Mouse (Mus musculus) liver, embryonic 14.5 days (tissue): ENCODE measurements around the gene Lrmda. TPM values are rescaled to one million over a fixed set of nuclear protein-coding genes. Genes with fewer than 3 reads are reported as not detected.

ENCODE experiments used
- ATAC-seq: fragments of 200-750 bp; cut with Nextera tagmentation; 2 replicates; pipeline ENCODE4 v1.8.0; 2017; ENCODE audit warnings: moderate number of reproducible peaks, mild to moderate bottlenecking, moderate library complexity; ENCODE audit not compliant: insufficient read depth
- DNase-seq, 3 experiments: peaks; one replicate each; pipeline ENCODE4 v3.0.0-alpha.2; 2012 to 2013; ENCODE audit warnings: low read depth in 3 of 3, low spot score in 3 of 3
- H3K27ac ChIP-seq: fragments of 300-500 bp; sonication (generic); 2 replicates; pipeline ENCODE4 v1.5.1; 2014; ENCODE audit warnings: moderate library complexity, mild to moderate bottlenecking, control low read depth, inconsistent platforms
- H3K27me3 ChIP-seq: fragments of 300-500 bp; sonication (generic); 2 replicates; pipeline ENCODE4 v1.6.1; 2014; ENCODE audit warnings: mild to moderate bottlenecking, low read length, moderate library complexity; ENCODE audit not compliant: control insufficient read depth, insufficient read depth
- H3K36me3 ChIP-seq: fragments of 300-500 bp; sonication (generic); replicated peaks from 2 replicates; pipeline ENCODE4 v1.6.1; 2014; ENCODE audit warnings: low read depth; ENCODE audit not compliant: control insufficient read depth, insufficient read depth
- H3K4me1 ChIP-seq, 2 experiments: fragments of 200-500 bp in 1 of 2; fragments of 300-500 bp in 1 of 2; sonication (generic) in 1 of 2; replicated peaks; 2 replicates each; pipeline ENCODE4 v1.6.1; 2012 to 2014; ENCODE audit warnings: antibody characterized with exemption in 1 of 2, inconsistent platforms in 1 of 2, low read length in 1 of 2; ENCODE audit not compliant: control insufficient read depth in 2 of 2, insufficient read depth in 2 of 2
- H3K4me2 ChIP-seq: fragments of 300-500 bp; sonication (generic); 2 replicates; pipeline ENCODE4 v1.6.1; 2014; ENCODE audit warnings: low read depth, mild to moderate bottlenecking, control low read depth, moderate library complexity
- H3K4me3 ChIP-seq, 2 experiments: fragments of 200-500 bp in 1 of 2; fragments of 300-500 bp in 1 of 2; sonication (generic) in 1 of 2; 2 replicates each; pipeline ENCODE4 v1.5.1; 2012 to 2014; ENCODE audit warnings: low read depth in 2 of 2, low read length in 2 of 2, mild to moderate bottlenecking in 2 of 2, control low read depth in 1 of 2, inconsistent platforms in 1 of 2, moderate library complexity in 1 of 2; ENCODE audit not compliant: insufficient read depth in 1 of 2
- H3K9ac ChIP-seq: fragments of 300-500 bp; sonication (generic); replicated peaks from 2 replicates; pipeline ENCODE4 v1.6.1; 2014; ENCODE audit warnings: mild to moderate bottlenecking, control low read depth, moderate library complexity
- H3K9me3 ChIP-seq: fragments of 300-500 bp; sonication (generic); 2 replicates; pipeline ENCODE4 v1.6.1; 2016; ENCODE audit warnings: low read length, mixed read lengths; ENCODE audit not compliant: control insufficient read depth
- CTCF ChIP-seq: IDR thresholded peaks from 2 replicates; pipeline ENCODE4 v1.5.1; 2016; ENCODE audit warnings: antibody characterized with exemption, low read depth, control low read depth
- EP300 ChIP-seq: IDR thresholded peaks from 2 replicates; pipeline ENCODE4 v1.6.1; 2016; ENCODE audit warnings: antibody characterized with exemption, low read depth
- whole genome bisulfite sequencing: fragments of 180-500 bp; shearing (Covaris S2); extraction: QIAGEN DNeasy Blood & Tissue Kit; methylation state at CpG from one replicate; pipeline ENCODE4 v1.1.7; 2014; ENCODE audit not compliant: insufficient replicate concordance; 5-methylcytosine and 5-hydroxymethylcytosine counted together
- polyA plus RNA-seq, 2 experiments: library from polyadenylated mRNA; depleted of rRNA in 1 of 2; stranded (reverse) in 1 of 2; unstranded in 1 of 2; fragments of >200 nt; fragmentation: Nextera tagmentation in 1 of 2; extraction: Ambion mirVana in 1 of 2; gene quantifications; 2 replicates each; pipeline versions ENCODE4 v1.2.1 to v1.2.3; 2012 to 2014

Gene Lrmda
- polyA plus RNA-seq, 2 experiments = 0.18 to 0.22 TPM

DNA sequence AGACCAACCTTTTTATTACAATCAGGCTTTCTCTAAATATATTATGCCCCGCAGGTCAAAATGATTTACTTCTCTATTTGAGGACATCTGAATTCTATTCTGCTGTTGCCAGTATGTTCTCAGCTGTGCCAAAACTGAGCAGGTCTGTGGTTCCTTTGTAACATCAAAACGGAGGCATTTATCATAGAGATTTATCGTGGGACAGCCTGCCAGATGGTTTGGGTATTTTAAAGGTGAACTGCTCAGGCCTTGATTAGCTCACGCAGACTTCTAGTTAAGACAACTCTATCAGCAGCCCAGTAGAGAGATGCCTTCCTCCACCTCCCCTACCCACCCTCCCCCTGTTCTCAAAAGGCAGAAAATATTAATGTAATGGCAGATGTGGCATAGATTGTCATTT lies 887.7 kb downstream of the Lrmda start:
- H3K36me3 ChIP-seq = no peaks in the 10 kb centered on the region
- H3K9ac ChIP-seq = no peak overlapping the region
- H3K4me2 ChIP-seq = no peak overlapping the region
- no peak overlapping the region for H3K4me3 ChIP-seq
- DNase-seq (no peak), ATAC-seq (no peak)
- H3K4me1 ChIP-seq = no peaks in the 10 kb centered on the region
- no peaks in the 10 kb centered on the region for H3K9me3 ChIP-seq
- H3K27ac ChIP-seq = no peak overlapping the region
- no peaks in the 10 kb centered on the region for H3K27me3 ChIP-seq
- TF ChIP-seq CTCF = no peak
- no peak for TF ChIP-seq EP300
- WGBS = 55% methylated on average over 4 of the region's 4 CpGs

DNA sequence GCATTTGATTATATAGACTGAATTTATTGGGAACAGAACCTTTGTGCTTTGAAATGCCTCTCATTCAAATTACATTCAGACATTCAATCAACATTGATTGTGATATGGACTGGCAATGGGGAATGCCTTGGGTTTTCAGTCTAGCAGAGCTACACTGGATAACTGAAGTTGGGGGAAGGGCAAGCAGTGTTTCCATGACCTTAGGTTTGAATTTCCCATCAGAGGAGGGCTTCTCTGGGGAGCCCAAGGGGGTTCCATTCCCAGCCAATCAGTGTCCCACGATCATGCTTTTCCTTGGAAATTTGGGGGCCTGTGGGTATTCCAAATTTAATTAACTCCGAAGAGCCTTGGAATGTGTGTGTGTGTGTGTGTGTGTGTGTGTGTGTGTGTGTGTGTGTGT lies 888.5 kb downstream of the Lrmda start:
- H3K27ac ChIP-seq = no peak overlapping the region
- WGBS = 62% methylated on average over 2 of the region's 2 CpGs
- TF ChIP-seq EP300 = no peak
- TF ChIP-seq CTCF = no peak
- H3K9ac ChIP-seq = no peak overlapping the region
- ATAC-seq (no peak), DNase-seq (no peak)
- H3K4me2 ChIP-seq = no peak overlapping the region
- no peaks in the 10 kb centered on the region for H3K27me3 ChIP-seq
- no peaks in the 10 kb centered on the region for H3K4me1 ChIP-seq
- no peak overlapping the region for H3K4me3 ChIP-seq
- no peaks in the 10 kb centered on the region for H3K9me3 ChIP-seq
- no peaks in the 10 kb centered on the region for H3K36me3 ChIP-seq

DNA sequence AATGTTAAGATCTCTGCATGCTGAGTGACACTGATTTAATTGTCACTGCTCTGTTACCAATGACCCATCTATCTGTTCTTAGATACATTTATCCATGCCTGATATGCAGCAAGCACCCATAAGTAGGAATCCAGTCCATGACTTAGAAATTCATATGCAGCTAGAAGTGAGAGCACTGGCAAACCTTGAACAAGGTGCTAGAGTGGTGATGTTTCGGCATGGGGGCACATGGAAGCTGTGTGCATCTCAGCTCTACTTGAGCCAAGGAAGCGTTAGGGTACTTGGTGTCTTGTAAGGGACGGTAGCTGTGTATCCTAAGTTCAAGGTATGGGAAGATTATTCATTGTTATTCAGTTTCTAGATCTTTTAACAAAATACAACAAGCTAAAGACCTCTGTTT lies 896.0 kb downstream of the Lrmda start:
- Histone ChIP-seq H3K36me3 (no peaks in the 10 kb centered on the region), H3K4me2 (no peak overlapping the region), H3K4me1 (no peaks in the 10 kb centered on the region), H3K9me3 (no peaks in the 10 kb centered on the region), H3K27me3 (no peaks in the 10 kb centered on the region), H3K4me3 (no peak overlapping the region), H3K27ac (no peak overlapping the region), H3K9ac (no peak overlapping the region)
- no peak for ATAC-seq
- TF ChIP-seq EP300 (no peak), CTCF (no peak)
- 65% methylated on average over 3 of the region's 3 CpGs for WGBS
- DNase-seq = no peak

DNA sequence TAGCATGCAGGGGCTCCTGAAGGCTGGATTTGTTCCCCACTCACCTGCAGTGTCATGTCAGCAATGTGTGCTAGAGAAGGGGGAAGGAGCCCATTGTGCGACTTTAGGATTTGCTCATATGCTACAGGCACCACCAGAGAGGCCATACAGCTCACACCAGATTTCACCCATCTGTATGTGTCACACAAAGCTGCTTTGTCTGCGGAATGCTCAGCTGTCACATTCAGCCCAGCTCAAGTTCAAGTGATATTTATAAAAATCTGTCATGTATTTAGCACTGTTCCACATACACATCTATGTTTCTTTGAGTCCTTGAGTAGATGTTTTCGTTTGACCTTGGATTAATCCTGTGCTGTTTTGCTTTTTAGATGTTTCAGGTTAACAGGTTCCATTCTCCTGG lies 899.0 kb downstream of the Lrmda start:
- Histone ChIP-seq H3K4me2 (no peak overlapping the region), H3K9ac (no peak overlapping the region), H3K4me1 (no peaks in the 10 kb centered on the region), H3K27me3 (no peaks in the 10 kb centered on the region), H3K9me3 (no peaks in the 10 kb centered on the region), H3K4me3 (no peak overlapping the region), H3K27ac (no peak overlapping the region), H3K36me3 (no peaks in the 10 kb centered on the region)
- ATAC-seq = no peak
- TF ChIP-seq CTCF (no peak), EP300 (no peak)
- 56% methylated on average over 3 of the region's 3 CpGs for whole genome bisulfite sequencing
- DNase-seq = no peak

DNA sequence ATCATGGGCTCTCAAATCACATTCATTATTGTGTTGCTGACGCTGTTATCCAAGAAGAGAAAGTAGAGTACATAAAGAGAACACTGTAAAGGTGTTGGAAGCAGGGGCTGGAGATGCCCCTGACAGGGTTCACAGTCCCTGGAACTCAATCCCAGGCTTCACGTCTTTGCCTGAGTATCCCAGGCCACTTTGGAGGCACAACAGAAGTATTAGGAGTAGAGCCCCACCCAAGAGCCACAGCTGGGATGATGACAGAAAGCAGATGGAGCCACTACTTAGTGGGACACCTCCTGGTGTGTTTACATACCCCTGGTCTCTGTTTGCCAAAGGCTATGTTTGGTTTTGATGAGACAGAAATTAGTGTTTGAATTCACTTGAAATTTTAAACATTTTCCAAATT lies 899.4 kb downstream of the Lrmda start:
- Histone ChIP-seq H3K4me3 (no peak overlapping the region), H3K4me2 (no peak overlapping the region), H3K27me3 (no peaks in the 10 kb centered on the region), H3K9ac (no peak overlapping the region), H3K27ac (no peak overlapping the region), H3K4me1 (no peaks in the 10 kb centered on the region), H3K9me3 (no peaks in the 10 kb centered on the region), H3K36me3 (no peaks in the 10 kb centered on the region)
- 36% methylated on average over 2 of the region's 2 CpGs for WGBS
- ATAC-seq (no peak), DNase-seq (no peak)
- TF ChIP-seq EP300 (no peak), CTCF (no peak)

DNA sequence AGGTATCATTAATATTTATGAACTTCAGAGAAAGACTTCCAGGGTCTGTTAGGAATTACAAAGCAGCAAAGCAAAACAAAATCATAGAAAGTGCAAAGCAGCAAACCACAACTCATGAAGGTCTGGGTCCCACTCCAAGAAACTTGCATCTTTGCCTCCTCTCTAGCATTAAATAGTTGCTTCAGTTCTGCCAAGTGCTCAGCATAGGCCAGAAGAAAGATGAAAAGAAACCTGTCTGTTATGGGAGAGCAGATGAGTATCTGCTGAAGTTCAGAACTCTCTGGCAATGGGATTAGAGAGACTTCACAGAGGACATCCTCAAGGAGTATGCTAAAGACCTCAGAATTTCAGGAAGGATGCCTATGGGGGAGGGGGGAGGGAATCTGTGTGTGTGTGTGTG lies 901.6 kb downstream of the Lrmda start:
- Histone ChIP-seq H3K4me1 (no peaks in the 10 kb centered on the region), H3K4me3 (no peak overlapping the region), H3K36me3 (no peaks in the 10 kb centered on the region), H3K27me3 (no peaks in the 10 kb centered on the region), H3K9me3 (no peaks in the 10 kb centered on the region), H3K9ac (no peak overlapping the region), H3K4me2 (no peak overlapping the region), H3K27ac (no peak overlapping the region)
- ATAC-seq (no peak), DNase-seq (no peak)
- TF ChIP-seq CTCF (no peak), EP300 (no peak)
